Mouse (Mus musculus) neural tube, embryonic 14.5 days (tissue): ENCODE measurements at regions not wholly inside any gene's neighbourhood (a gene's known extent, or its start where the extent isn't known, plus 50 kb on each side); places are given as distances from the start of the nearest gene placed in this dataset.

Source experiments
- ATAC-seq: fragments of 200-750 bp; cut with Nextera tagmentation; 2 replicates; pipeline ENCODE4 v1.8.0; 2017; ENCODE audit warnings: low read depth, mild to moderate bottlenecking, moderate TSS enrichment, moderate library complexity
- H3K27ac ChIP-seq: fragments of 300-500 bp; sonication (generic); 2 replicates; pipeline ENCODE4 v1.5.1; 2014; ENCODE audit warnings: low read depth, mild to moderate bottlenecking, control low read depth, low read length, moderate library complexity, mixed read lengths
- H3K27me3 ChIP-seq: fragments of 300-500 bp; sonication (generic); 2 replicates; pipeline ENCODE4 v1.6.1; 2014; ENCODE audit warnings: low read length; ENCODE audit not compliant: control insufficient read depth, insufficient read depth
- H3K36me3 ChIP-seq: fragments of 300-500 bp; sonication (generic); 2 replicates; pipeline ENCODE4 v1.6.1; 2014; ENCODE audit warnings: low read length, mixed read lengths; ENCODE audit not compliant: control insufficient read depth, insufficient read depth
- H3K4me1 ChIP-seq: fragments of 300-500 bp; sonication (generic); 2 replicates; pipeline ENCODE4 v1.6.1; 2014; ENCODE audit warnings: low read length; ENCODE audit not compliant: control insufficient read depth, insufficient read depth
- H3K4me2 ChIP-seq: fragments of 300-500 bp; sonication (generic); 2 replicates; pipeline ENCODE4 v1.6.1; 2014; ENCODE audit warnings: mild to moderate bottlenecking, low read depth, low read length, control low read depth
- H3K4me3 ChIP-seq: fragments of 300-500 bp; sonication (generic); 2 replicates; pipeline ENCODE4 v1.5.1; 2014; ENCODE audit warnings: low read depth, low read length, control low read depth, mixed read lengths
- H3K9ac ChIP-seq: fragments of 300-500 bp; sonication (generic); replicated peaks from 2 replicates; pipeline ENCODE4 v1.6.1; 2014; ENCODE audit warnings: low read depth, mild to moderate bottlenecking, control low read depth, low read length, mixed read lengths
- H3K9me3 ChIP-seq: fragments of 300-500 bp; sonication (generic); 2 replicates; pipeline ENCODE4 v1.6.1; 2016; ENCODE audit warnings: low read length; ENCODE audit not compliant: control insufficient read depth
- WGBS: fragments of 180-500 bp; shearing (Covaris S2); extraction: QIAGEN DNeasy Blood & Tissue Kit; methylation state at CpG from one replicate; pipeline ENCODE4 v1.1.7; 2014; 5-methylcytosine and 5-hydroxymethylcytosine counted together

- Histone ChIP-seq H3K27ac (no peak overlapping the region), H3K9me3 (no peaks in the 10 kb centered on the region), H3K4me1 (no peaks in the 10 kb centered on the region), H3K27me3 (no peaks in the 10 kb centered on the region), H3K4me2 (no peak overlapping the region), H3K9ac (no peak overlapping the region), H3K4me3 (no peak overlapping the region), H3K36me3 (no peaks in the 10 kb centered on the region)
- WGBS = 93% methylated on average over 2 of the region's 2 CpGs
- ATAC-seq = no peak
Observed at GRCm38 (mm10) chr2:117906509-117906908, 205.2 kb upstream of the Thbs1 start.

- Histone ChIP-seq H3K4me2 (no peak overlapping the region), H3K9me3 (no peaks in the 10 kb centered on the region), H3K27ac (no peak overlapping the region), H3K36me3 (no peaks in the 10 kb centered on the region), H3K4me1 (no peaks in the 10 kb centered on the region), H3K4me3 (no peak overlapping the region), H3K9ac (no peak overlapping the region), H3K27me3 (no peaks in the 10 kb centered on the region)
- no peak for ATAC-seq
- 66% methylated on average over 1 of the region's 1 CpGs for WGBS
Observed at GRCm38 (mm10) chr2:117910781-117911180, 200.9 kb upstream of the Thbs1 start.

- WGBS = 62% methylated on average over 2 of the region's 2 CpGs
- H3K27me3 ChIP-seq = no peaks in the 10 kb centered on the region
- H3K4me1 ChIP-seq = no peaks in the 10 kb centered on the region
- ATAC-seq = no peak
- H3K9me3 ChIP-seq = no peaks in the 10 kb centered on the region
- H3K36me3 ChIP-seq = no peaks in the 10 kb centered on the region
- no peak overlapping the region for H3K27ac ChIP-seq
- no peak overlapping the region for H3K4me2 ChIP-seq
- H3K4me3 ChIP-seq = no peak overlapping the region
- no peak overlapping the region for H3K9ac ChIP-seq
Observed at GRCm38 (mm10) chr2:117912722-117913121, 199.0 kb upstream of the Thbs1 start.

- WGBS = 96% methylated on average over 4 of the region's 4 CpGs
- Histone ChIP-seq H3K27me3 (no peaks in the 10 kb centered on the region), H3K4me1 (no peaks in the 10 kb centered on the region), H3K4me3 (no peak overlapping the region), H3K4me2 (no peak overlapping the region), H3K9me3 (no peaks in the 10 kb centered on the region), H3K27ac (no peak overlapping the region), H3K36me3 (no peaks in the 10 kb centered on the region), H3K9ac (no peak overlapping the region)
- no peak for ATAC-seq
Observed at GRCm38 (mm10) chr2:117913846-117914245, 197.8 kb upstream of the Thbs1 start.

- no peaks in the 10 kb centered on the region for H3K4me1 ChIP-seq
- no peak overlapping the region for H3K4me2 ChIP-seq
- no peak for ATAC-seq
- H3K9me3 ChIP-seq = no peaks in the 10 kb centered on the region
- H3K36me3 ChIP-seq = no peaks in the 10 kb centered on the region
- H3K27me3 ChIP-seq = no peaks in the 10 kb centered on the region
- no peak overlapping the region for H3K27ac ChIP-seq
- 88% methylated on average over 2 of the region's 2 CpGs for WGBS
- H3K4me3 ChIP-seq = no peak overlapping the region
- H3K9ac ChIP-seq = no peak overlapping the region
Observed at GRCm38 (mm10) chr2:117915821-117916220, 195.9 kb upstream of the Thbs1 start.

GRCm38 (mm10) chr2:117917181-117917580, 194.5 kb upstream of the Thbs1 start:
- Histone ChIP-seq H3K9me3 (no peaks in the 10 kb centered on the region), H3K4me2 (no peak overlapping the region), H3K9ac (no peak overlapping the region), H3K4me3 (no peak overlapping the region), H3K27me3 (no peaks in the 10 kb centered on the region), H3K27ac (no peak overlapping the region), H3K36me3 (no peaks in the 10 kb centered on the region), H3K4me1 (no peaks in the 10 kb centered on the region)
- ATAC-seq = no peak
- 89% methylated on average over 3 of the region's 3 CpGs for WGBS

GRCm38 (mm10) chr2:117924877-117925276, 186.8 kb upstream of the Thbs1 start:
- H3K9ac ChIP-seq = no peak overlapping the region
- H3K4me3 ChIP-seq = no peak overlapping the region
- 34% methylated on average over 5 of the region's 5 CpGs for WGBS
- H3K27me3 ChIP-seq = no peaks in the 10 kb centered on the region
- no peak overlapping the region for H3K4me2 ChIP-seq
- ATAC-seq = no peak
- H3K9me3 ChIP-seq = no peaks in the 10 kb centered on the region
- H3K36me3 ChIP-seq = no peaks in the 10 kb centered on the region
- no peak overlapping the region for H3K27ac ChIP-seq
- no peaks in the 10 kb centered on the region for H3K4me1 ChIP-seq

- Histone ChIP-seq H3K9ac (no peak overlapping the region), H3K4me3 (no peak overlapping the region), H3K4me2 (no peak overlapping the region), H3K27me3 (no peaks in the 10 kb centered on the region), H3K27ac (no peak overlapping the region), H3K36me3 (no peaks in the 10 kb centered on the region), H3K9me3 (no peaks in the 10 kb centered on the region), H3K4me1 (no peaks in the 10 kb centered on the region)
- WGBS = 98% methylated on average over 5 of the region's 5 CpGs
- ATAC-seq = no peak
Observed at GRCm38 (mm10) chr2:117925412-117925811, 186.3 kb upstream of the Thbs1 start.

GRCm38 (mm10) chr2:117928062-117928461, 183.6 kb upstream of the Thbs1 start:
- Histone ChIP-seq H3K36me3 (no peaks in the 10 kb centered on the region), H3K27me3 (no peaks in the 10 kb centered on the region), H3K9ac (no peak overlapping the region), H3K9me3 (no peaks in the 10 kb centered on the region), H3K27ac (no peak overlapping the region), H3K4me1 (no peaks in the 10 kb centered on the region), H3K4me3 (no peak overlapping the region), H3K4me2 (no peak overlapping the region)
- peak; percentile 63 for ATAC-seq
- 39% methylated on average over 6 of the region's 6 CpGs for WGBS

GRCm38 (mm10) chr2:117929586-117929985, 182.1 kb upstream of the Thbs1 start:
- no peak overlapping the region for H3K4me2 ChIP-seq
- H3K27ac ChIP-seq = no peak overlapping the region
- H3K36me3 ChIP-seq = no peaks in the 10 kb centered on the region
- ATAC-seq = no peak
- no peaks in the 10 kb centered on the region for H3K9me3 ChIP-seq
- no peak overlapping the region for H3K4me3 ChIP-seq
- H3K27me3 ChIP-seq = no peaks in the 10 kb centered on the region; the same call in 1 of the 2 replicates
- 43% methylated on average over 1 of the region's 1 CpGs for WGBS
- no peaks in the 10 kb centered on the region for H3K4me1 ChIP-seq
- no peak overlapping the region for H3K9ac ChIP-seq
